Mouse (Mus musculus): ENCODE results near the gene Kat6b.

GRCm38 (mm10) chr14:21433995-21434394 is 47.2 kb upstream of the Kat6b start:
- TF ChIP-seq CTCF (IDR thresholded peaks at IDR 0.05; ENCODE audit: insufficient read depth, low read depth, low read length) (no peak), POLR2A (IDR thresholded peaks at IDR 0.05; ENCODE audit: insufficient read depth, low read depth, low read length) (no peak)
